Mouse (Mus musculus): ENCODE results near the gene Ahdc1. TPM values are rescaled to one million over a fixed set of nuclear protein-coding genes. Genes with fewer than 3 reads are reported as not detected.

The Ahdc1 gene
- polyA plus RNA-seq (2015; fragmentation: Illumina TruSeq; extraction: RNeasy Lipid Tissue Mini Kit (QIAGEN cat#74804); ENCODE audit: insufficient read depth, low replicate concordance), result 5.2 TPM

DNA sequence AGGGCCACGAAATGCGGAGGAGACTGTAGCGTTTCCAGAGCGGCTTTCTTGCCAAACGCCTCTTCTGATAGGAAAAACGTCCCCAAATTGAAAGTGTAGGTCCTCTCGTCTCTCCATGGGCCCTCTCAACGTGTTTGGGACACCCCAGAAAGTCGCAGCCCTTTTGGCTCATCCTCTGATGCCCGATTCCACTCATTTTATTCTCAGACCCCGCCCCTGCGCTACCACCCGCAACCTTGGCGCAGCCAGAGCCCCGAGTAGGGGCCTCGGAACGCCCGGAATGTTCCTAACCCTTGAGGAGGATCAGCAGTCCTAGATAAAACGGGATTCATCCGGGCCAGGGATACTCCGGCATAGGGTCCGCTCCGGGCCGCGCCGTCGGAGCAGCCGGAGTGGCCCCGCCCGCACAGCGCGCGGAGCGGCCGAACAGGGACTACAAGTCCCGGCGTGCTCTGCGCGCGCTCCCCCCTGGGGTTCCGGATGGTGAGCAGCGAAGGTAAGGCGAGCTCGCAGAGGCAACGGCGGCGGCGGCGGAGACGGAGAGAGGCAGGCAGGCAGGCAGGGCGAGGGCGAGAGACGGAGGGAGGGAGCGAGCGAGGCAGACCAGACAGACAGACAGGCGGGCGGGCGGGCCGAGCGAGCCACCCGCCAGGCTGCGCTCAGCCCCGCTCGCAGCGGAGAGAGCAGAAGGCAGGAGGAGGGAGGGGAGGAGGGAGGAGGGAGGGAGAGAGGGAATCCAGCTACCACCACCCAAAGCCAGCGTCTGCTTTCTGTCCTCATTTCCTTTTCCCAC lies at the start of gene Ahdc1:
TSS of gene Ahdc1 (plus strand) at position 233 of the 793 bp plus-strand sequence.

DNA sequence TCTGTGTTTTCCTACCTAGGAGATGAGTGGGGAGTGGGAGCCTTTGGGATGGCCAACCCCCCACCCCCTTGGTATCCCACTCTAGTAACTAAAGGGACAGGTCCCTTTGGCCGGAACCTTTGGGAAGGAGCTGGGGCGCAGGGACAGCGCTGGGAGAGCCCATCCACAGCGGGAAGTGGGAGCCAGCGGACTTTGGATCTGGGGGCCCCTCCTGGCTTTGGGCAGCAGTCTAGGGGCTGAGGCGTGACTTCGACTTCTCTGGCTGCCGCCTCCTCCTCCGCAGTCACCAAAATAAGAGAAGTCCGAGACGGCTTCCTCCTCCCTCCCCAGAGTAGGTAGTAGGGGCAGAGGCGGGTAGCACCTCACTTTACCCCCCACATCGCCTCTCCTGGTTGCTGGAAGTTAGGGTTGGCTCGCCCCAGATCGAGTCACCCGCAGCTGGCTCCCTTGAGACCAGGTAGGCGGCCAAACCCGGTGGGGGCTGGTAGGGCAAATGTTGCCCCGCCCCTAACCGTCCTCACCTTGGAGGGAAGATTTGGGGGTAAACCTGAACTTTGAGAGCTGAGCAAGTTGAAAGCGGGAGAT lies 37.2 kb upstream of the Ahdc1 start, which contains the start of gene Fgr:
TSS of gene Fgr (plus strand) at position 282 of the 585 bp plus-strand sequence.

Other genes with a start within 250 kb of the Ahdc1 start
- gene Rpa2, start 242.9 kb upstream of the Ahdc1 start, polyA plus RNA-seq (2015; fragmentation: Illumina TruSeq; extraction: RNeasy Lipid Tissue Mini Kit (QIAGEN cat#74804); ENCODE audit: insufficient read depth, low replicate concordance), result 24.6 TPM
- 85.3 TPM for gene Themis2, start 214.9 kb upstream of the Ahdc1 start, polyA plus RNA-seq (2015; fragmentation: Illumina TruSeq; extraction: RNeasy Lipid Tissue Mini Kit (QIAGEN cat#74804); ENCODE audit: insufficient read depth, low replicate concordance)
- gene Ppp1r8, start 168.1 kb upstream of the Ahdc1 start, polyA plus RNA-seq (2015; fragmentation: Illumina TruSeq; extraction: RNeasy Lipid Tissue Mini Kit (QIAGEN cat#74804); ENCODE audit: insufficient read depth, low replicate concordance), result 47.1 TPM
- gene Stx12, start 126.8 kb upstream of the Ahdc1 start, polyA plus RNA-seq (2015; fragmentation: Illumina TruSeq; extraction: RNeasy Lipid Tissue Mini Kit (QIAGEN cat#74804); ENCODE audit: insufficient read depth, low replicate concordance), result 55.2 TPM
- 28.6 TPM for gene Fam76a, start 88.7 kb upstream of the Ahdc1 start, polyA plus RNA-seq (2015; fragmentation: Illumina TruSeq; extraction: RNeasy Lipid Tissue Mini Kit (QIAGEN cat#74804); ENCODE audit: insufficient read depth, low replicate concordance)
- 59.3 TPM for gene Fgr, start 37.2 kb upstream of the Ahdc1 start, polyA plus RNA-seq (2015; fragmentation: Illumina TruSeq; extraction: RNeasy Lipid Tissue Mini Kit (QIAGEN cat#74804); ENCODE audit: insufficient read depth, low replicate concordance)
- 94.9 TPM for gene Wasf2, start 119.2 kb downstream of the Ahdc1 start, polyA plus RNA-seq (2015; fragmentation: Illumina TruSeq; extraction: RNeasy Lipid Tissue Mini Kit (QIAGEN cat#74804); ENCODE audit: insufficient read depth, low replicate concordance)
- not detected for gene Cd164l2, start 200.9 kb downstream of the Ahdc1 start, polyA plus RNA-seq (2015; fragmentation: Illumina TruSeq; extraction: RNeasy Lipid Tissue Mini Kit (QIAGEN cat#74804); ENCODE audit: insufficient read depth, low replicate concordance)
- not detected for gene Gpr3, start 201.3 kb downstream of the Ahdc1 start, polyA plus RNA-seq (2015; fragmentation: Illumina TruSeq; extraction: RNeasy Lipid Tissue Mini Kit (QIAGEN cat#74804); ENCODE audit: insufficient read depth, low replicate concordance)
- 2.7 TPM for gene Map3k6, start 229.6 kb downstream of the Ahdc1 start, polyA plus RNA-seq (2015; fragmentation: Illumina TruSeq; extraction: RNeasy Lipid Tissue Mini Kit (QIAGEN cat#74804); ENCODE audit: insufficient read depth, low replicate concordance)